Mouse (Mus musculus) cerebellum, adult 11 months (tissue): ENCODE results near the gene Sbf2.
"Not testable (repeated sequence)": the region's sequence is repeated elsewhere in the genome, so short reads cannot be mapped to it uniquely, and the experiment has no call there.

Source experiments
- DNase-seq: peaks from one replicate; pipeline ENCODE4 v3.0.0; 2022

The Sbf2 gene

GRCm38 (mm10) chr7:110629892-110630666 is 15.4 kb upstream of the Sbf2 start:
- DNase-seq: peak; percentile 80

GRCm38 (mm10) chr7:110628611-110629354 is 14.1 kb upstream of the Sbf2 start:
- peak; percentile 16 for DNase-seq

GRCm38 (mm10) chr7:110628273-110628600 is 13.5 kb upstream of the Sbf2 start:
- no peak for DNase-seq

- DNase-seq: peak; percentile 31
Measured at GRCm38 (mm10) chr7:110627486-110628272, 13.0 kb upstream of the Sbf2 start, which contains the start of gene Adm. TSS of gene Adm (plus strand) at chr7:110627661.

- DNase-seq: no peak
Measured at GRCm38 (mm10) chr7:110627099-110627482, 12.4 kb upstream of the Sbf2 start.

GRCm38 (mm10) chr7:110626186-110627098 is 11.7 kb upstream of the Sbf2 start:
- no peak for DNase-seq

- DNase-seq: no peak
Measured at GRCm38 (mm10) chr7:110625489-110625888, 10.8 kb upstream of the Sbf2 start.

GRCm38 (mm10) chr7:110624961-110625360 is 10.2 kb upstream of the Sbf2 start:
- DNase-seq: no peak

- DNase-seq: no peak
Measured at GRCm38 (mm10) chr7:110624067-110624466, 9.3 kb upstream of the Sbf2 start.

GRCm38 (mm10) chr7:110619086-110619611 is 4.4 kb upstream of the Sbf2 start:
- DNase-seq: no peak

- no peak for DNase-seq
Measured at GRCm38 (mm10) chr7:110615792-110616191, 1.1 kb upstream of the Sbf2 start.

GRCm38 (mm10) chr7:110615151-110615631 is 469 bp upstream of the Sbf2 start:
- DNase-seq: peak; percentile 35

GRCm38 (mm10) chr7:110613381-110614132 is 1.2 kb downstream of the Sbf2 start:
- DNase-seq: no peak

- DNase-seq: no peak
Measured at GRCm38 (mm10) chr7:110606906-110607305, 7.8 kb downstream of the Sbf2 start.

- no peak for DNase-seq
Measured at GRCm38 (mm10) chr7:110605476-110605875, 9.2 kb downstream of the Sbf2 start.

- DNase-seq: no peak
Measured at GRCm38 (mm10) chr7:110597141-110597540, 17.6 kb downstream of the Sbf2 start.

GRCm38 (mm10) chr7:110593991-110594390 is 20.7 kb downstream of the Sbf2 start:
- not testable (repeated sequence) for DNase-seq

GRCm38 (mm10) chr7:110587721-110588120 is 27.0 kb downstream of the Sbf2 start:
- no peak for DNase-seq

- DNase-seq: no peak
Measured at GRCm38 (mm10) chr7:110585250-110585649, 29.5 kb downstream of the Sbf2 start.

- no peak for DNase-seq
Measured at GRCm38 (mm10) chr7:110584159-110584558, 30.6 kb downstream of the Sbf2 start.

- no peak for DNase-seq
Measured at GRCm38 (mm10) chr7:110583705-110584104, 31.0 kb downstream of the Sbf2 start.
